Mouse (Mus musculus) spleen, adult 10 weeks (tissue): ENCODE results near the gene Knl1. TPM values are rescaled to one million over a fixed set of nuclear protein-coding genes. Genes with fewer than 3 reads are reported as not detected.

Source experiments
- polyA plus RNA-seq: library from polyadenylated mRNA; stranded (reverse); fragments of 350-450 nt; fragmentation: Illumina TruSeq; extraction: RNeasy Lipid Tissue Mini Kit (QIAGEN cat#74804); gene quantifications from one replicate; pipeline ENCODE4 v1.2.3, GENCODE M21; 2015; ENCODE audit warnings: low replicate concordance; ENCODE audit not compliant: insufficient read depth

The Knl1 gene
- polyA plus RNA-seq = 8.1 TPM

DNA sequence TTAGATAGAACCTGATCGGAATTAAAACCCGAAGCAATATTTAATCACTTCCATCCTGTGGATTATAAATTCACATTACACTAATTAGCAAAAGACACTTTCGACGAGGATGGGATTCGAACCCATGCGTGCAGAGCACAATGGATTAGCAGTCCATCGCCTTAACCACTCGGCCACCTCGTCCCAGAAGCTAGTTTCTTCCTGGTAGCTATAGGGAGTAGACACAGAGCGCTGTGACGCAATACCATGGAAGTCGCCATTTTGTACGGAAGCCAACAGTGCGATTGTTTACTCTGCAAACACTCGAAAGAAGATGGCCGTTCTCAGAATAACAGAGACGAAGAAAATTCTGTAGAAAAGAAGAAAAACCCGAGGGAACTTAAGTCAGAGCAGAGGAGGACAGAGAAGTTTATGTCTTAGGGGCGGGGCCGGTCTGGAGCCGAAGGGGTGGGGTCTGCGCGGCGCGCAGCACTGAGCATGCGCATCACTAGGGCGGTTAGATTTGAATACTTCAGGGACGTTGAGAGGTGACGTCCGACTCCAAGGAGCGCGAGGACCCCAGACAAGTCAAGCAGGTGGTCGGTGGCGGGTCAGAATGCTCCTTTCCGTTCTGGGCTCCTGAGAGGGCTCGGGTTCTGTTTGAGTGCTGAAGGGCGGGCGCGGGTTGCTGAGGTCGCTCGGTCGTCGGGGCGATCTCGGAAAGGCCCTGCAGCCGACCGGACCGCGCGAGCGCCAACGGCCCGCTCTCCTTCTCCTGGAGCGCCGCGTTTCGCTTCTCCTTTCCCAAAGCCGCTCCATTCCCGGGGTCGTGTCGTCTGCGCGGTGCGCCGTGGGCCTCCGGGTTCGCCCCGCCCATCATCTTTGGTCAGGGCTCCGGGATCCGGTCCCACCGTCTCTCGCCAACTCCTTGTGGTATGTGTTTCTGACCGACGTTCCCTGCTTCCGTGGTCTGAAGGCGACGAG lies at the start of gene Knl1:
Gene Knl1, plus strand, starts transcription at position 471 of the 963 bp plus-strand sequence.

DNA sequence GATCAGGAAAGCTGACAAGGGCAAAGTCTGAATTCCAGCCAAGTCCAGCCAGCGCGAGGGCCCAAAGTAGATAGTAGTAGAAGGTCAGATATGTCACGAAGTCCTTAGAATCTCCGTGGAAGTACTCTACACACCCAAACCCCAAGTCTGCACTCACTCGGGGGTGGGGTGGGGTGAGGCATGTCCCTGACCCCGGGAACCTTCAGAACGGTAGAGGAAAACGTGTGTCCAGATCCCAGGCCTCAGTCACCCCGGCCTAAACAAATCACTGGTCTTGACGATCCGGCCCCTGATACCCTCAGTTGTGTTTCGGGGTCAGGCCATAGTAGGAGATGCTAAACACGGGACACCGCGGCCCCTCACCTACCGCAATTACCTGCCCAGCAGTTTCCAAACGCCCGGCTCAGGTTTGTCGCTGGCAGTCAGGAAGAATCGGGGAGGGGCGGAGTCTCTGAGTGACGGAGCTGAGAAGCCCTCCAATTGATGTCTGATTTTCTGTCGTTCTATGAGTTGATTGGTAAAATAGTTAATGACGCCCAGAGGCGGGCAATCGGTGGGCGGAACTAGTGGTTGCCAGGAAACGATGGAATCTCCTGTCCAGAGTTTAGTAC lies 17.9 kb upstream of the Knl1 start, which contains the start of gene Ccdc32:
Gene Ccdc32, minus strand, starts transcription at position 453 of the 611 bp plus-strand sequence.

DNA sequence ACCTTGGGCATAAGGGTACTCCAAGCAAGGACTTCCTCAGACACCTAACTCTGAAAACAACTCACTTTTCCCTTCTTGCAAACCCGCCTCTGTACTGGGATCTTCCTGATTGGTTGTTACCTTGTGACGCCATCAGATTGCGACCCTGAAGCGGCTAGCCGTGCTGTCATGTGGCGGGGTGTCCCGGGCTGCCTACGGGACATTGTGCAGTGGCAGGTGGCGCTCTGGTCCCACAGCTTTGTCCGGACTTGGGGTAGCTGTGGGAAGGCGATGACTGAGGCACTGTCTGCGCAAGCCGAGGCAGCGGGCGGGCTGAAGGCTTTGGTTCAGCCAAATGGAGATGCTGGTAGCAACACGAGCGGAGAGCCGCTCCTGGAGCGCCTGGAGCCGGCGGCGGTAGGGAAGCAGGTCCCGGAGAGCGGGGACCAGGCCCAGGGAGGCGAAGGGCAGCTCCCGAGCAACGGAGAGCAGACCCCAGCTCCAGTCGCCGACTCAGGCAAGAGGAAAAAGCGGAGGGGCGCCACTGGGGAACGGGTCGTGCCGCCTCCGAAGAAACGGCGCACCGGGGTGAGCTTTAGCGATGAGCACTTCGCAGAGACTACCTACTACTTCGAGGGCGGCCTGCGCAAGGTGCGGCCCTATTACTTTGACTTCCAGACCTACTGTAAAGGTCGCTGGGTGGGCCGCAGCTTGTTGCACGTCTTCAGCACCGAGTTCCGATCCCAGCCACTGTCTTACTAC lies 12.1 kb upstream of the Knl1 start, which contains the start of gene Rpusd2:
Gene Rpusd2, plus strand, starts transcription at position 135 of the 741 bp plus-strand sequence.

DNA sequence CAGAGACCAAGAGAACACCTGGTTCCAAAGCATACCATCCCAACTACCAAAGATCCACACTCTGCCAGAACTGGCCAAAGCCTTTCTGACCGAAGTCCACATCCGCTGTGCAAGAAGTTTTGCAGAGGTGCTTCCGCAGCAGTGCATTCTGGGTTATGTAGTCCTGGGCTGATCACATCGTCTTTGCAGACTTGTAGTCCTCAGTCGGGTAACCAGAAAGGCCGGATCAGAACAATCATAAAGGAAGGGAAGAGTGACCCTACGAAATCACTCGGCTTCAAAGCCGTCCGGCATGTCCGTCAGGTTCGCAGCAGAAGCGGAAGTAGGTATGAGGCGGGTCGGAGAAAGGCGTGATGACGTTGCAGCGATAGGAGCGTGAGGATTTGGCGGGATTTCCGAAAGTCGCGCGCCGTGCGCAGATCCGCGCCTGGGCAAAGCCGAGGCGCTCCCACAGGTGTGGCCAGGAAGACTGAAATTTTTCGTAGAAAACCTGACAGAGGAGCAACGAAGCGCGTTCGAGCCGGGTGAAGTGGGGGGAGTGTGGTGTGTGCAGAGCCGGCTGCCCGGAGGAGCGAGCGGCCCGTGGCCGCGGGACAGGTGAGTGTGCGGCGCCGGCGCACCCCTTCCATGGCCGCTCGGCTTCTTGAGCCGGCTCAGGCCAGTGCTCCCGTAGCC lies 65.7 kb downstream of the Knl1 start, which contains the start of gene Rad51:
Gene Rad51, plus strand, starts transcription at position 356 of the 675 bp plus-strand sequence.

Other genes with a start within 250 kb of the Knl1 start
- gene Knstrn, start 233.1 kb upstream of the Knl1 start, polyA plus RNA-seq = 26.7 TPM
- 75.0 TPM for gene Ivd, start 185.2 kb upstream of the Knl1 start, polyA plus RNA-seq
- gene Bahd1, start 146.7 kb upstream of the Knl1 start, polyA plus RNA-seq = 15.3 TPM
- gene Chst14, start 120.6 kb upstream of the Knl1 start, polyA plus RNA-seq = 5.7 TPM
- 15.5 TPM for gene Ccdc32, start 17.7 kb upstream of the Knl1 start, polyA plus RNA-seq
- gene Rpusd2, start 12.3 kb upstream of the Knl1 start, polyA plus RNA-seq = 2.7 TPM
- 8.7 TPM for gene Rad51, start 65.7 kb downstream of the Knl1 start, polyA plus RNA-seq
- gene Rmdn3, start 109.9 kb downstream of the Knl1 start, polyA plus RNA-seq = 24.8 TPM
- not detected for gene Gchfr, start 120.7 kb downstream of the Knl1 start, polyA plus RNA-seq
- gene Gm14137, start 127.4 kb downstream of the Knl1 start, polyA plus RNA-seq = 0.29 TPM
- 31.7 TPM for gene Zfyve19, start 161.5 kb downstream of the Knl1 start, polyA plus RNA-seq
- 14.3 TPM for gene Dnajc17, start 161.7 kb downstream of the Knl1 start, polyA plus RNA-seq
- not detected for gene Ppp1r14d, start 182.8 kb downstream of the Knl1 start, polyA plus RNA-seq
- gene Spint1, start 190.2 kb downstream of the Knl1 start, polyA plus RNA-seq = 7.3 TPM
- gene Rhov, start 224.2 kb downstream of the Knl1 start, polyA plus RNA-seq = not detected
- gene Vps18, start 241.6 kb downstream of the Knl1 start, polyA plus RNA-seq = 3.2 TPM